Mouse (Mus musculus) v-Abl transformed pro-B cells (cell line): ENCODE measurements around the gene Sox30.

Source experiments
- in situ Hi-C, 2 experiments: fragments of 400-800 bp; cut with MboI; formaldehyde crosslinking; loops; one replicate each; pipeline ENCODE4 v1.15.1; 2025; ENCODE audit not compliant: unreplicated experiment in 2 of 2

Sox30 gene

GRCm38 (mm10) chr11:45979946-45980892 is at the start of gene Sox30:
Gene Sox30, plus strand, starts transcription at chr11:45980310.
- in situ Hi-C loops: no loop called here

GRCm38 (mm10) chr11:45932771-45933170 is 47.3 kb upstream of the Sox30 start:
- in situ Hi-C loops: no loop called here

GRCm38 (mm10) chr11:45937478-45937877 is 42.6 kb upstream of the Sox30 start:
- in situ Hi-C loops: no loop called here

- in situ Hi-C loops: no loop called here
These were observed 41.2 kb upstream of the Sox30 start for GRCm38 (mm10) chr11:45938917-45939316.

GRCm38 (mm10) chr11:45942281-45942680 is 37.8 kb upstream of the Sox30 start:
- in situ Hi-C loops: no loop called here

GRCm38 (mm10) chr11:45943108-45943705 is 36.9 kb upstream of the Sox30 start:
- in situ Hi-C loops: no loop called here

GRCm38 (mm10) chr11:45943891-45944642 is 36.0 kb upstream of the Sox30 start:
- in situ Hi-C loops: no loop called here

- in situ Hi-C loops: no loop called here
These were observed 35.4 kb upstream of the Sox30 start, which contains the start of gene Lsm11 for GRCm38 (mm10) chr11:45944643-45945156. Gene Lsm11, minus strand, starts transcription at chr11:45944935.

GRCm38 (mm10) chr11:45946796-45947195 is 33.3 kb upstream of the Sox30 start:
- in situ Hi-C loops: no loop called here

GRCm38 (mm10) chr11:45947491-45947890 is 32.6 kb upstream of the Sox30 start:
- in situ Hi-C loops: no loop called here

GRCm38 (mm10) chr11:45955127-45955627 is 24.9 kb upstream of the Sox30 start, which contains the start of gene Thg1l:
Gene Thg1l, minus strand, starts transcription at chr11:45955494.
- in situ Hi-C loops: loop anchor here (5.0 to 25.0 kb wide), 5 partner anchors 172 to 1707 kb away; no protein-coding TSS in a partner anchor

GRCm38 (mm10) chr11:45959598-45959997 is 20.5 kb upstream of the Sox30 start:
- in situ Hi-C loops: loop anchor here (5.0 to 25.0 kb wide), 5 partner anchors 168 to 1703 kb away; no protein-coding TSS in a partner anchor

GRCm38 (mm10) chr11:45960003-45960402 is 20.1 kb upstream of the Sox30 start:
- in situ Hi-C loops: loop anchor here in 1 of 2 experiments (25.0 kb wide), 1 partner anchor 1702 kb away; no protein-coding TSS in a partner anchor

- in situ Hi-C loops: loop anchor here in 1 of 2 experiments (25.0 kb wide), 1 partner anchor 1695 kb away; no protein-coding TSS in a partner anchor
These were observed 13.2 kb upstream of the Sox30 start for GRCm38 (mm10) chr11:45966896-45967295.

- in situ Hi-C loops: loop anchor here in 1 of 2 experiments (25.0 kb wide), 1 partner anchor 1694 kb away; no protein-coding TSS in a partner anchor
These were observed 11.6 kb upstream of the Sox30 start for GRCm38 (mm10) chr11:45968466-45968865.

GRCm38 (mm10) chr11:45973635-45974034 is 6.5 kb upstream of the Sox30 start:
- in situ Hi-C loops: loop anchor here in 1 of 2 experiments (25.0 kb wide), 1 partner anchor 1689 kb away; no protein-coding TSS in a partner anchor

GRCm38 (mm10) chr11:45974466-45974865 is 5.6 kb upstream of the Sox30 start:
- in situ Hi-C loops: loop anchor here in 1 of 2 experiments (25.0 kb wide), 1 partner anchor 1688 kb away; no protein-coding TSS in a partner anchor

GRCm38 (mm10) chr11:45976061-45976460 is 4.0 kb upstream of the Sox30 start:
- in situ Hi-C loops: no loop called here

GRCm38 (mm10) chr11:45980893-45981253 is 763 bp downstream of the Sox30 start:
- in situ Hi-C loops: no loop called here

- in situ Hi-C loops: no loop called here
These were observed 11.5 kb downstream of the Sox30 start for GRCm38 (mm10) chr11:45991604-45992003.
